Mouse (Mus musculus) frontal cortex, postnatal 10 days (tissue): Measurements from ENCODE around the gene Etl4.

Experiments used
- DNase-seq, 2 experiments: peaks; one replicate each; pipeline ENCODE4 v3.0.0; 2022; ENCODE audit warnings: low spot score in 2 of 2, mixed read lengths in 1 of 2

The Etl4 gene

GRCm38 (mm10) chr2:20568456-20568855 lies 658.9 kb downstream of the Etl4 start:
- DNase-seq, result no peak

- DNase-seq, result no peak
These were observed 662.4 kb downstream of the Etl4 start for GRCm38 (mm10) chr2:20571940-20572339.

- no peak for DNase-seq
These were observed 670.8 kb downstream of the Etl4 start for GRCm38 (mm10) chr2:20580331-20580730.

GRCm38 (mm10) chr2:20583032-20583431 lies 673.5 kb downstream of the Etl4 start:
- no peak for DNase-seq

- no peak for DNase-seq
These were observed 674.1 kb downstream of the Etl4 start for GRCm38 (mm10) chr2:20583562-20584153.

- DNase-seq, result no peak
These were observed 678.3 kb downstream of the Etl4 start for GRCm38 (mm10) chr2:20587913-20588312.

- DNase-seq, result no peak
These were observed 679.1 kb downstream of the Etl4 start for GRCm38 (mm10) chr2:20588631-20589030.

GRCm38 (mm10) chr2:20594129-20594528 lies 684.5 kb downstream of the Etl4 start:
- no peak for DNase-seq

- DNase-seq, result no peak
These were observed 685.4 kb downstream of the Etl4 start for GRCm38 (mm10) chr2:20595000-20595399.

GRCm38 (mm10) chr2:20596558-20596957 lies 687.0 kb downstream of the Etl4 start:
- DNase-seq, result no peak

GRCm38 (mm10) chr2:20597193-20597592 lies 687.6 kb downstream of the Etl4 start:
- DNase-seq, result no peak

GRCm38 (mm10) chr2:20602656-20603055 lies 693.1 kb downstream of the Etl4 start:
- no peak for DNase-seq

GRCm38 (mm10) chr2:20603536-20603935 lies 694.0 kb downstream of the Etl4 start:
- DNase-seq, result no peak

GRCm38 (mm10) chr2:20603991-20604390 lies 694.4 kb downstream of the Etl4 start:
- no peak for DNase-seq

GRCm38 (mm10) chr2:20609203-20609602 lies 699.6 kb downstream of the Etl4 start:
- no peak for DNase-seq

GRCm38 (mm10) chr2:20615948-20616347 lies 706.4 kb downstream of the Etl4 start:
- peak in 1 of 2 experiments; percentile 15 for DNase-seq

- no peak for DNase-seq
These were observed 708.8 kb downstream of the Etl4 start for GRCm38 (mm10) chr2:20618396-20618795.

GRCm38 (mm10) chr2:20619881-20620280 lies 710.3 kb downstream of the Etl4 start:
- no peak for DNase-seq

- DNase-seq, result no peak
These were observed 719.7 kb downstream of the Etl4 start for GRCm38 (mm10) chr2:20629156-20629712.

GRCm38 (mm10) chr2:20638604-20639003 lies 729.0 kb downstream of the Etl4 start:
- no peak for DNase-seq

- no peak for DNase-seq
These were observed 730.1 kb downstream of the Etl4 start for GRCm38 (mm10) chr2:20639721-20640120.

- no peak for DNase-seq
These were observed 733.2 kb downstream of the Etl4 start for GRCm38 (mm10) chr2:20642818-20643217.

- DNase-seq, result peak; percentile 12 to 24
These were observed 740.2 kb downstream of the Etl4 start for GRCm38 (mm10) chr2:20649817-20650216.

GRCm38 (mm10) chr2:20653116-20653515 lies 743.5 kb downstream of the Etl4 start:
- DNase-seq, result no peak
